Comparison of ENCODE assay signal across 11 mouse cellular contexts in the genomic region with DNA sequence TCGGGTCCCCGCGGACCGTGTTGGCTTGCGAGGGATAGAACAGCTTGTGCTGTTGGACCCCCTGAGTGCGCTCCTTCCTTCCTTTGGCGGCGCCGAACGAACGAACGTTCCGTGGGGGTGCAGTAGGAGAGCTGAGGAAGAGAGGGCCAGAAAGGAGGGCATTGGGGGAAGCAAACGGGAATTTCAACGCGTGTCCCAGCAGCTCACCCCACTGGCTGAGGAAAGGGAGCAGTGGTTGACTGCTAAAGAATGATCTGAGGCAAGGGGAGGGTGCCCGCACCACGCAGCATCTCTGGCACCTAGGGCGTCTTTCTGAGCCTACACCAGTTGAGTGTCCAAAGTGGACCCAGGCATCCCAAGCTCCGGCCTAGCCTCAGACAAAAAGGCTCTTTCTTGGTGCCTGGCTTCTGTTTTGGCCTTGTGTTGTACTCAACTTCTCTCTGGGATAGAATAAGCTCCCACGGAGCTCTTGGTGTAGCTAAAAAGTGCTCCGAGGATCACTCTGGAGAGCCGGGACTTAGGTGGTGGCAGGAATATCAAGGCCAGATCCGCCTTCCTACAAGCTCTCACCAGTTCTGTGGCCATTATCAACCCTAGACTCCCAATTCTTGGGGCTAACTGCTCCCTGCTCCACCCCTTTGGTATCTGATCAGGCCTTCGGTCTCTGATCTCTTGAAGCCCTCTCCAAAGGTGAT. TPM values are rescaled to one million over a fixed set of nuclear protein-coding genes. Genes with fewer than 3 reads are reported as not detected.
DNase-seq lines count a peak whose midpoint lies in the region; ATAC-seq and TF ChIP-seq lines count a peak whose summit lies in the region.
"Had no signal": no experiment of that assay in that cellular context is flagged by ENCODE, and none has a peak within 500 bp of the region (broad histone marks: within the 10 kb centered on the region; RNA-seq: fewer than 3 reads in every experiment).

No protein-coding gene starts in this region.

- no peak for TF ChIP-seq CTCF in kidney, postnatal 0 days (IDR thresholded peaks at IDR 0.05; ENCODE audit: low read depth)

- peaks cover 17% of the 10 kb centered on the region for H3K4me1 ChIP-seq in kidney, postnatal 0 days (replicated peaks; ENCODE audit: insufficient read depth, low read length)
- H3K4me1 ChIP-seq in forebrain, embryonic 10.5 days, result peaks cover 50% of the 10 kb centered on the region
- H3K4me1 ChIP-seq in intestine, embryonic 14.5 days (replicated peaks; ENCODE audit: control insufficient read depth, insufficient read depth, low read length), result peaks cover 10% of the 10 kb centered on the region
- H3K4me1 ChIP-seq in neural tube, embryonic 13.5 days (replicated peaks), result peaks cover 41% of the 10 kb centered on the region
- H3K4me1 ChIP-seq: liver, embryonic 13.5 days had no signal

- peak overlapping the region; percentile 30 for H3K4me3 ChIP-seq in kidney, postnatal 0 days (replicated peaks; ENCODE audit: low read depth, low read length)
- peak overlapping the region; percentile 50 for H3K4me3 ChIP-seq in forebrain, embryonic 10.5 days
- H3K4me3 ChIP-seq in intestine, embryonic 14.5 days (ENCODE audit: low read depth, low read length), result peak overlapping the region; percentile 29
- H3K4me3 ChIP-seq in neural tube, embryonic 13.5 days, result peak overlapping the region; percentile 39
- H3K4me3 ChIP-seq: liver, embryonic 13.5 days had no signal

- intact Hi-C loops in gastrocnemius, postnatal 14 days (cut with DNase I; ENCODE audit: low total_unique reads), result no loop called here

- no peaks in the 10 kb centered on the region for H3K36me3 ChIP-seq in kidney, postnatal 0 days (ENCODE audit: insufficient read depth, low read length)
- no peaks in the 10 kb centered on the region for H3K36me3 ChIP-seq in forebrain, embryonic 10.5 days (replicated peaks)
- H3K36me3 ChIP-seq in intestine, embryonic 14.5 days (ENCODE audit: control insufficient read depth, insufficient read depth, low read length), result no peaks in the 10 kb centered on the region
- no peaks in the 10 kb centered on the region for H3K36me3 ChIP-seq in neural tube, embryonic 13.5 days
- H3K36me3 ChIP-seq: G1E; liver, embryonic 13.5 days had no signal

- no peaks in the 10 kb centered on the region for H3K9me3 ChIP-seq in kidney, postnatal 0 days (replicated peaks; ENCODE audit: low read length)
- H3K9me3 ChIP-seq in forebrain, embryonic 10.5 days, result no peaks in the 10 kb centered on the region
- H3K9me3 ChIP-seq in intestine, embryonic 14.5 days (ENCODE audit: control insufficient read depth, low read length), result no peaks in the 10 kb centered on the region
- H3K9me3 ChIP-seq in neural tube, embryonic 13.5 days, result no peaks in the 10 kb centered on the region
- H3K9me3 ChIP-seq: liver, embryonic 13.5 days had no signal

- ATAC-seq in kidney, postnatal 0 days (replicated peaks; ENCODE audit: low FRiP score, low read depth), result no peak
- ATAC-seq in intestine, embryonic 14.5 days (replicated peaks; ENCODE audit: low FRiP score, low TSS enrichment, low read depth), result no peak
- ATAC-seq in neural tube, embryonic 13.5 days (ENCODE audit: low read depth), result no peak

- no peak overlapping the region for H3K9ac ChIP-seq in kidney, postnatal 0 days (ENCODE audit: low read depth, low read length)
- H3K9ac ChIP-seq in intestine, embryonic 14.5 days (ENCODE audit: low read length), result no peak overlapping the region
- no peak overlapping the region for H3K9ac ChIP-seq in neural tube, embryonic 13.5 days
- H3K9ac ChIP-seq: liver, embryonic 13.5 days had no signal

- DNase-seq in kidney, postnatal 0 days (ENCODE audit: low spot score), result no peak
- DNase-seq in kidney, postnatal 25 days, result no peak
- DNase-seq in forebrain, embryonic 10.5 days (ENCODE audit: extremely low spot score, low spot score), result no peak
- DNase-seq in intestine, embryonic 14.5 days (ENCODE audit: low spot score), result no peak
- DNase-seq in adrenal gland, postnatal 10 days, result no peak
- DNase-seq in gastrocnemius, postnatal 14 days, result no peak
- DNase-seq in spleen, postnatal 10 days (ENCODE audit: low spot score in 2 of 2), result no peak
- DNase-seq: kidney, adult 18-20 months; liver, embryonic 13.5 days had no signal

- WGBS in kidney, postnatal 0 days, result 7% methylated on average over 25 of the region's 25 CpGs
- 4% methylated on average over 25 of the region's 25 CpGs for WGBS in forebrain, embryonic 10.5 days
- WGBS in intestine, embryonic 14.5 days, result 6% methylated on average over 25 of the region's 25 CpGs
- 3% methylated on average over 24 of the region's 25 CpGs for WGBS in neural tube, embryonic 13.5 days

- no peak overlapping the region for H3K27ac ChIP-seq in kidney, postnatal 0 days
- H3K27ac ChIP-seq in forebrain, embryonic 10.5 days, result no peak overlapping the region
- no peak overlapping the region for H3K27ac ChIP-seq in intestine, embryonic 14.5 days (ENCODE audit: low read depth)
- no peak overlapping the region for H3K27ac ChIP-seq in neural tube, embryonic 13.5 days (replicated peaks)
- H3K27ac ChIP-seq: liver, embryonic 13.5 days had no signal

- peaks cover 84% of the 10 kb centered on the region for H3K27me3 ChIP-seq in kidney, postnatal 0 days (ENCODE audit: insufficient read depth, low read length)
- H3K27me3 ChIP-seq in forebrain, embryonic 10.5 days (ENCODE audit: poor library complexity, severe bottlenecking), result peaks cover 100% of the 10 kb centered on the region
- peaks cover 91% of the 10 kb centered on the region for H3K27me3 ChIP-seq in intestine, embryonic 14.5 days (replicated peaks; ENCODE audit: control insufficient read depth, insufficient read depth, low read length)
- peaks cover 100% of the 10 kb centered on the region for H3K27me3 ChIP-seq in neural tube, embryonic 13.5 days

- peak overlapping the region; percentile 61; the same call in 1 of the 2 replicates for H3K4me2 ChIP-seq in kidney, postnatal 0 days (ENCODE audit: low read length)
- peak overlapping the region; percentile 57 for H3K4me2 ChIP-seq in intestine, embryonic 14.5 days (ENCODE audit: low read length)
- H3K4me2 ChIP-seq in neural tube, embryonic 13.5 days, result peak overlapping the region; percentile 63

RNA-seq across cellular contexts. Expression of a gene that starts 0.9 kb away (rescaled TPM):
- polyA plus RNA-seq in kidney, postnatal 0 days (2015; fragmentation: Nextera tagmentation; extraction: Ambion mirVana), result 0.18 and 0.20 TPM in 2 replicates
- polyA plus RNA-seq in forebrain, embryonic 10.5 days (2016; fragmentation: Nextera tagmentation; extraction: Ambion mirVana), result 0.93 and 1.1 TPM in 2 replicates
- polyA plus RNA-seq in intestine, embryonic 14.5 days (2014; fragmentation: Nextera tagmentation; extraction: Ambion mirVana), result 0.07 and 0.16 TPM in 2 replicates
- 0.80 and 1.1 TPM in 2 replicates for polyA plus RNA-seq in neural tube, embryonic 13.5 days (2015; fragmentation: Nextera tagmentation; extraction: Ambion mirVana)
- total RNA-seq in adrenal gland, postnatal 10 days (2021), result not detected
- total RNA-seq in gastrocnemius, postnatal 14 days (2021), result not detected
- total RNA-seq: G1E had no signal
- polyA plus RNA-seq: G1E had no signal
